Mouse (Mus musculus) hindbrain, embryonic 16.5 days (tissue): ENCODE results near the gene Atp1a4. TPM values are rescaled to one million over a fixed set of nuclear protein-coding genes. Genes with fewer than 3 reads are reported as not detected.

Source experiments
- ATAC-seq: fragments of 200-750 bp; cut with Nextera tagmentation; 2 replicates; pipeline ENCODE4 v1.8.0; 2017; ENCODE audit warnings: moderate TSS enrichment, moderate library complexity
- H3K27ac ChIP-seq: fragments of 300-500 bp; sonication (generic); 2 replicates; pipeline ENCODE4 v1.5.1; 2014; ENCODE audit warnings: low read depth, mild to moderate bottlenecking, control low read depth, low read length, moderate library complexity
- H3K27me3 ChIP-seq: fragments of 300-500 bp; sonication (generic); replicated peaks from 2 replicates; pipeline ENCODE4 v1.6.1; 2014; ENCODE audit warnings: low read length; ENCODE audit not compliant: control insufficient read depth, insufficient read depth
- H3K36me3 ChIP-seq: fragments of 300-500 bp; sonication (generic); 2 replicates; pipeline ENCODE4 v1.6.1; 2014; ENCODE audit warnings: mild to moderate bottlenecking, low read length, moderate library complexity, mixed read lengths; ENCODE audit not compliant: control insufficient read depth, insufficient read depth
- H3K4me1 ChIP-seq: fragments of 300-500 bp; sonication (generic); 2 replicates; pipeline ENCODE4 v1.6.1; 2014; ENCODE audit warnings: low read depth, low read length; ENCODE audit not compliant: control insufficient read depth, insufficient read depth
- H3K4me2 ChIP-seq: fragments of 300-500 bp; sonication (generic); 2 replicates; pipeline ENCODE4 v1.6.1; 2014; ENCODE audit warnings: mild to moderate bottlenecking, low read length, control low read depth, moderate library complexity
- H3K4me3 ChIP-seq: fragments of 300-500 bp; sonication (generic); 2 replicates; pipeline ENCODE4 v1.5.1; 2014; ENCODE audit warnings: mild to moderate bottlenecking, low read length, control low read depth, moderate library complexity
- H3K9ac ChIP-seq: fragments of 300-500 bp; sonication (generic); 2 replicates; pipeline ENCODE4 v1.6.1; 2014; ENCODE audit warnings: low read depth, mild to moderate bottlenecking, control low read depth, low read length, moderate library complexity
- H3K9me3 ChIP-seq: fragments of 300-500 bp; sonication (generic); 2 replicates; pipeline ENCODE4 v1.6.1; 2014; ENCODE audit warnings: mild to moderate bottlenecking, low read length, moderate library complexity; ENCODE audit not compliant: control insufficient read depth
- WGBS: fragments of 180-500 bp; shearing (Covaris S2); extraction: QIAGEN DNeasy Blood & Tissue Kit; methylation state at CpG from one replicate; pipeline ENCODE4 v1.1.7; 2014; 5-methylcytosine and 5-hydroxymethylcytosine counted together
- polyA plus RNA-seq: library from polyadenylated mRNA; unstranded; fragments of >200 nt; fragmentation: Nextera tagmentation; extraction: Ambion mirVana; gene quantifications from 2 replicates; pipeline ENCODE4 v1.2.1, GENCODE M21; 2015

Gene Atp1a4
- polyA plus RNA-seq, 1 experiment from 2014 or later: not detected

GRCm38 (mm10) chr1:172300247-172300646, 42.0 kb upstream of the Atp1a4 start:
- no peak for ATAC-seq
- no peaks in the 10 kb centered on the region; the same call in 1 of the 2 replicates for H3K4me1 ChIP-seq
- H3K36me3 ChIP-seq: no peaks in the 10 kb centered on the region
- H3K27ac ChIP-seq: 0 out of 2 replicates have a peak overlapping the region, but pooled peaks have one; percentile 4
- H3K4me2 ChIP-seq: no peak overlapping the region
- H3K9ac ChIP-seq: no peak overlapping the region
- WGBS: 65% methylated on average over 5 of the region's 5 CpGs
- H3K9me3 ChIP-seq: no peaks in the 10 kb centered on the region
- H3K27me3 ChIP-seq: no peaks in the 10 kb centered on the region
- no peak overlapping the region for H3K4me3 ChIP-seq

- Histone ChIP-seq H3K27me3 (no peaks in the 10 kb centered on the region), H3K36me3 (no peaks in the 10 kb centered on the region), H3K9ac (no peak overlapping the region), H3K4me2 (no peak overlapping the region), H3K27ac (peak overlapping the region; percentile 12; the same call in 1 of the 2 replicates), H3K4me3 (no peak overlapping the region), H3K4me1 (no peaks in the 10 kb centered on the region; the same call in 1 of the 2 replicates), H3K9me3 (no peaks in the 10 kb centered on the region)
- WGBS: 58% methylated on average over 7 of the region's 7 CpGs
- no peak for ATAC-seq
Measured at GRCm38 (mm10) chr1:172299528-172299927, 41.3 kb upstream of the Atp1a4 start.

DNA sequence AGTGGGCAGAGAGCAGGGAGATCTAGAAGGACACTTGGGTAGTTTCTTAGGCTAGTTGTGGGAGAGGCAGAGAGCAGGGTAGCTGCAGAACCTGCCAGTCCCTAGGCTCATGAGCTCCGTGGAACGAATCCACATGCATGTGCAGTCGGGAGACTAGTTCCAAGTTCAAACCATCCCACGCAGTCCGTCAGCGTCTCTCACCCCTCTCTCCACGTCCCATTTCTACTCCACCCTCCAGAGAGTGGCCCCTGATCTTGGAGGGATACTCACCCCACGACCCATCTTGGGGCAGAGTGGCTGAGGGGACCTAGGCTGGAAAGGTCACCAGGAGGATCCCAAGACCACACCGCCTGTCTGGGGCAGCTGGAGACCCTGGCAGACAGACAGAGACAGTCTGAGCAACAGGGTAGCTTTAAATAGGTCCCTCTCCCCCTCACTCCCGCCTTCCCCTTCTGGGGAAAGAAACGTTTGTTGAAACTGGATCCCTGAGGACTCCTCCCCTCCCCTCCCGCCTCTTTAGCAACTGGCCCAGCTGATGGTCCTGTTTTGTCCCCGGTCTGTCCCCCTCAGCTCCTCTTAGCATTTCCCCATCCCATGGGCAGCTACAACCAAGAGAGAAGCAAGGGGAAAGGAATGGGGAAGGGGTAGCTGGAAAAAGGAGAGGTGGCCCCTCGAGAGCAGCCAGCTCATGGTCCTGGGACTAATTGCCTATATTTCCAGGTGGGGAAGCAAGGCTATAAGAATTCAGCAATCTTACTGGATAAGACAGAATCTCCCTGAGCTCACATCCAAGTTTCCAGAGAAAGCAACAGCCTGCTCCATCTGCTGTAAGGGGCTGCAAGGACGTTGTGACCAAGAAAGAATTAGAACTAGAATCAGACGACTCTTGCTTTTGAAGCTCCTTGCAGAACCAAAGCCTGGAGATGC, 39.7 kb upstream of the Atp1a4 start, which contains the start of gene Atp1a2:
Gene Atp1a2, minus strand, starts transcription at position 454 of the 927 bp plus-strand sequence.
- Histone ChIP-seq H3K4me3 (peak within 1 kb of the TSS; percentile 32), H3K4me2 (peak within 1 kb of the TSS; percentile 41), H3K4me1 (no peaks in the 10 kb centered on the region; the same call in 1 of the 2 replicates)

GRCm38 (mm10) chr1:172296816-172297510, 38.7 kb upstream of the Atp1a4 start:
- 70% methylated on average over 6 of the region's 6 CpGs for WGBS
- Histone ChIP-seq H3K4me1 (no peaks in the 10 kb centered on the region; the same call in 1 of the 2 replicates), H3K36me3 (no peaks in the 10 kb centered on the region), H3K4me2 (peak overlapping the region; percentile 41), H3K4me3 (peak overlapping the region; percentile 32), H3K27ac (peak overlapping the region; percentile 81), H3K9me3 (no peaks in the 10 kb centered on the region), H3K27me3 (no peaks in the 10 kb centered on the region), H3K9ac (peak overlapping the region; percentile 8)
- ATAC-seq: no peak

More for the DNA sequence above, 39.7 kb upstream of the Atp1a4 start, which contains the start of gene Atp1a2:
- no peaks in the 10 kb centered on the region for H3K27me3 ChIP-seq
- no peaks in the 10 kb centered on the region for H3K9me3 ChIP-seq
- H3K9ac ChIP-seq: peak within 1 kb of the TSS; percentile 8
- H3K27ac ChIP-seq: peak within 1 kb of the TSS; percentile 81
- 10% methylated on average over 16 of the region's 16 CpGs for WGBS
- peak; percentile 55 for ATAC-seq
- no peaks in the 10 kb centered on the region for H3K36me3 ChIP-seq

DNA sequence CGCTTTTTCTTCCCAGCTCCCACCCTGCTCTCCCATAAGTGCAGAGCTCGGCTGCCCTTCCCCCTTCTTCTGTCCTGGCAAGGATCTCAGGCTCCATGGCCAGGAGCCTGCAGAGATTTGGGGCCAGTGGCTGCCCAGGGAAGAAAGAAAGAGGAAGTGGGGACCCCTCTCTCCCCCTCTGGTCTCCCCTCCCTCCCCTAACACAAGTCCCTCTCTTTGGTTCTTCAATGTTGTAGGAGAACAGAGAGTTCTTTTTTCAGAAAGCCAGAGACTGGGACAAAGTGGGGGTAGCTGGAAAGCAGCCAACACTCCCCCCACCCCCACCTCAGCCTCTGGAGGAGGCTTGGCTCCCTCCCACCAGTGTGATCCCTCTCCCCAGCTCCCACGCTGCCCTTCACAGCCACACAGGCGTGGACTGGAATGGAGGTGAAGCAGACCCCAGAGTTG, 37.6 kb upstream of the Atp1a4 start:
- Histone ChIP-seq H3K9ac (peak overlapping the region; percentile 8; the same call in 1 of the 2 replicates), H3K27ac (peak overlapping the region; percentile 81), H3K4me3 (peak overlapping the region; percentile 32), H3K27me3 (no peaks in the 10 kb centered on the region), H3K4me2 (peak overlapping the region; percentile 41), H3K9me3 (no peaks in the 10 kb centered on the region), H3K4me1 (no peaks in the 10 kb centered on the region; the same call in 1 of the 2 replicates), H3K36me3 (no peaks in the 10 kb centered on the region)
- ATAC-seq: peak; percentile 86
- WGBS: 32% methylated on average over 4 of the region's 4 CpGs

- Histone ChIP-seq H3K4me3 (no peak overlapping the region), H3K4me2 (no peak overlapping the region), H3K27ac (no peak overlapping the region), H3K27me3 (no peaks in the 10 kb centered on the region), H3K9me3 (no peaks in the 10 kb centered on the region), H3K36me3 (no peaks in the 10 kb centered on the region), H3K9ac (no peak overlapping the region), H3K4me1 (no peaks in the 10 kb centered on the region; the same call in 1 of the 2 replicates)
- 84% methylated on average over 11 of the region's 11 CpGs for WGBS
- no peak for ATAC-seq
Measured at GRCm38 (mm10) chr1:172293449-172293848, 35.2 kb upstream of the Atp1a4 start.

DNA sequence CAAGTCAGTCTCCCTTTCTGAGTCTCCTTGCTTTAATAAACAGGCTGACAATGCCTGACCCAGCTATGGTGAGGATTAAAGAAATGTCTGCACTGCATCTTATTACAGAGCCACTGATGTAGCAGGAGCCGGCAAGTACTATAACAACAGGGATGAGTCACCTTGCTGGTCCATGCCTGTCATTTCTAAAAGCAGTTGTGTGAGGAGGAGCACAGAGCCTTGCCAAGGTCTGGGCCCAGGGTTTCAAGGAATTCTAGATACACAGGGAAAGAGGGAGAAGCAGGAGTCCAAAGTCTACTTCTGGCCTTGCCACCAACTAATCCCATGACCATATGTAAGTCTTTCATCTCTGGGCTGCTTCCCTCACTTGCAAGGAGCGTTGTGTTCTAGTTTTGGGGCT, 34.7 kb upstream of the Atp1a4 start:
- no peaks in the 10 kb centered on the region; the same call in 1 of the 2 replicates for H3K4me1 ChIP-seq
- H3K4me2 ChIP-seq: no peak overlapping the region
- no peaks in the 10 kb centered on the region for H3K36me3 ChIP-seq
- WGBS: 95% methylated on average over 2 of the region's 2 CpGs
- H3K27me3 ChIP-seq: no peaks in the 10 kb centered on the region
- ATAC-seq: no peak
- H3K9me3 ChIP-seq: no peaks in the 10 kb centered on the region
- no peak overlapping the region for H3K9ac ChIP-seq
- no peak overlapping the region for H3K4me3 ChIP-seq
- H3K27ac ChIP-seq: no peak overlapping the region

- Histone ChIP-seq H3K27me3 (no peaks in the 10 kb centered on the region), H3K9ac (no peak overlapping the region), H3K4me1 (no peaks in the 10 kb centered on the region; the same call in 1 of the 2 replicates), H3K9me3 (no peaks in the 10 kb centered on the region), H3K4me3 (no peak overlapping the region), H3K4me2 (no peak overlapping the region), H3K27ac (no peak overlapping the region), H3K36me3 (no peaks in the 10 kb centered on the region)
- no peak for ATAC-seq
- 95% methylated on average over 3 of the region's 3 CpGs for WGBS
Measured at GRCm38 (mm10) chr1:172289617-172289946, 31.4 kb upstream of the Atp1a4 start.
